Mouse (Mus musculus) CH12.LX (cell line): ENCODE measurements around the gene Hbs1l.

ENCODE experiments used
- CHD1 ChIP-seq: IDR thresholded peaks from 2 replicates; pipeline ENCODE4 v1.6.1; 2012; ENCODE audit warnings: low read depth, low read length, improper control_type of control experiment, inconsistent platforms
- CTCF ChIP-seq, 2 experiments: IDR thresholded peaks in 1 of 2; conservative IDR thresholded peaks in 1 of 2; 2 replicates each; pipeline ENCODE4 v1.5.1; 2011 to 2012; ENCODE audit warnings: low read depth in 2 of 2, low read length in 2 of 2, improper control_type of control experiment in 1 of 2, inconsistent platforms in 1 of 2, mild to moderate bottlenecking in 1 of 2, moderate library complexity in 1 of 2
- EP300 ChIP-seq: IDR thresholded peaks from 2 replicates; pipeline ENCODE4 v1.6.1; 2011; ENCODE audit warnings: low read length, improper control_type of control experiment
- MAX ChIP-seq: IDR thresholded peaks from 2 replicates; pipeline ENCODE4 v1.6.1; 2011; ENCODE audit warnings: low read length, improper control_type of control experiment
- TCF12 ChIP-seq: IDR thresholded peaks from 2 replicates; pipeline ENCODE4 v1.6.1; 2014; ENCODE audit warnings: low read depth, mild to moderate bottlenecking, inconsistent platforms, low read length, improper control_type of control experiment

GRCm38 (mm10) chr10:21259649-21260048 is 36.1 kb upstream of the Hbs1l start:
- no peak for TF ChIP-seq TCF12
- no peak for TF ChIP-seq CTCF (conservative IDR thresholded peaks at IDR 0.05 in 1 of 2, IDR thresholded peaks at IDR 0.05 in 1 of 2; ENCODE audit: low read depth in 2 of 2, low read length in 2 of 2)
- TF ChIP-seq EP300 = no peak
- no peak for TF ChIP-seq CHD1
- no peak for TF ChIP-seq MAX
